Mouse (Mus musculus) thymus, adult 2 months (tissue): Measurements from ENCODE around the gene Slc9a9. TPM values are rescaled to one million over a fixed set of nuclear protein-coding genes. Genes with fewer than 3 reads are reported as not detected.
A peak's percentile ranks its signal among the peaks of the same experiment; 100 is the strongest.

Experiments
- DNase-seq: peaks from one replicate; pipeline ENCODE4 v3.0.0; 2021
- H3K27ac ChIP-seq: fragments of 200-500 bp; 2 replicates; pipeline ENCODE4 v1.5.1; 2012; ENCODE audit warnings: low read length, control low read depth; ENCODE audit not compliant: control insufficient read depth, insufficient read depth
- H3K27me3 ChIP-seq: fragments of 200-500 bp; 2 replicates; pipeline ENCODE4 v1.6.1; 2012; ENCODE audit warnings: mild to moderate bottlenecking, low read length, moderate library complexity, mixed read lengths; ENCODE audit not compliant: control insufficient read depth, insufficient read depth
- H3K36me3 ChIP-seq: fragments of 200-500 bp; 2 replicates; pipeline ENCODE4 v1.6.1; 2012; ENCODE audit warnings: mild to moderate bottlenecking, low read length, moderate library complexity; ENCODE audit not compliant: control insufficient read depth, insufficient read depth
- H3K4me1 ChIP-seq: fragments of 200-500 bp; replicated peaks from 2 replicates; pipeline ENCODE4 v1.6.1; 2012; ENCODE audit warnings: low read length; ENCODE audit not compliant: control insufficient read depth, insufficient read depth
- H3K4me3 ChIP-seq: fragments of 200-500 bp; 2 replicates; pipeline ENCODE4 v1.5.1; 2012; ENCODE audit warnings: mild to moderate bottlenecking, low read length, control low read depth, moderate library complexity; ENCODE audit not compliant: control insufficient read depth, insufficient read depth
- CTCF ChIP-seq: fragments of 200-500 bp; IDR thresholded peaks from 2 replicates; pipeline ENCODE4 v1.5.1; 2012; ENCODE audit warnings: mild to moderate bottlenecking, control low read depth, low read length, moderate library complexity, borderline replicate concordance; ENCODE audit not compliant: control insufficient read depth, poor library complexity, insufficient read depth; ENCODE audit errors: extremely low read depth
- POLR2A ChIP-seq: fragments of 200-500 bp; IDR thresholded peaks from 2 replicates; pipeline ENCODE4 v1.6.1; 2012; ENCODE audit warnings: mild to moderate bottlenecking, low read length, control low read depth, moderate library complexity; ENCODE audit not compliant: control insufficient read depth, poor library complexity, insufficient read depth; ENCODE audit errors: extremely low read depth
- WGBS: fragments of 180-500 bp; shearing (Covaris S2); methylation state at CpG from one replicate; pipeline ENCODE4 v1.1.7; 2018; 5-methylcytosine and 5-hydroxymethylcytosine counted together
- polyA plus RNA-seq: library from polyadenylated mRNA; depleted of rRNA; stranded (reverse); fragments of >200 nt; gene quantifications from 2 replicates; pipeline ENCODE4 v1.2.3, GENCODE M21; 2012; rRNA removed

The Slc9a9 gene
- polyA plus RNA-seq, 1 experiment: 49.7 TPM

- H3K4me3 ChIP-seq: no peak overlapping the region
- DNase-seq: no peak
- TF ChIP-seq POLR2A (no peak), CTCF (no peak)
Observed at GRCm38 (mm10) chr9:95263867-95264509, 594.3 kb downstream of the Slc9a9 start.

GRCm38 (mm10) chr9:95266179-95266578 lies 596.5 kb downstream of the Slc9a9 start:
- Histone ChIP-seq H3K4me3 (no peak overlapping the region), H3K4me1 (no peaks in the 10 kb centered on the region), H3K27ac (no peak overlapping the region), H3K36me3 (no peaks in the 10 kb centered on the region), H3K27me3 (no peaks in the 10 kb centered on the region)
- TF ChIP-seq POLR2A: no peak
- TF ChIP-seq CTCF: no peak
- no peak for DNase-seq
- 80% methylated on average over 2 of the region's 2 CpGs for WGBS

More at GRCm38 (mm10) chr9:95263867-95264509, 594.3 kb downstream of the Slc9a9 start:
- Histone ChIP-seq H3K27ac (no peak overlapping the region), H3K27me3 (no peaks in the 10 kb centered on the region), H3K36me3 (no peaks in the 10 kb centered on the region), H3K4me1 (no peaks in the 10 kb centered on the region)
- WGBS: 95% methylated on average over 9 of the region's 9 CpGs

- DNase-seq: no peak
- H3K27ac ChIP-seq: no peak overlapping the region
- TF ChIP-seq POLR2A: no peak
- TF ChIP-seq CTCF: no peak
- H3K27me3 ChIP-seq: no peaks in the 10 kb centered on the region
- WGBS: 100% methylated on average over 2 of the region's 2 CpGs
- H3K4me1 ChIP-seq: no peaks in the 10 kb centered on the region
- no peaks in the 10 kb centered on the region for H3K36me3 ChIP-seq
- no peak overlapping the region for H3K4me3 ChIP-seq
Observed at GRCm38 (mm10) chr9:95266924-95267323, 597.2 kb downstream of the Slc9a9 start.

GRCm38 (mm10) chr9:95279590-95280344 lies 610.1 kb downstream of the Slc9a9 start:
- H3K4me3 ChIP-seq: no peak overlapping the region
- no peaks in the 10 kb centered on the region for H3K27me3 ChIP-seq
- 12% methylated on average over 10 of the region's 10 CpGs for WGBS
- TF ChIP-seq CTCF: no peak
- TF ChIP-seq POLR2A: no peak
- DNase-seq: peak; percentile 66
- H3K4me1 ChIP-seq: peaks cover 18% of the 10 kb centered on the region
- H3K27ac ChIP-seq: peak overlapping the region; percentile 90
- no peaks in the 10 kb centered on the region for H3K36me3 ChIP-seq

Other genes with a start within 250 kb of the Slc9a9 start
- gene 1190002N15Rik, start 131.8 kb upstream of the Slc9a9 start, polyA plus RNA-seq: 22.4 and 26.8 TPM in 2 replicates